Mouse (Mus musculus): Measurements from ENCODE around the gene Coa3.

DNA sequence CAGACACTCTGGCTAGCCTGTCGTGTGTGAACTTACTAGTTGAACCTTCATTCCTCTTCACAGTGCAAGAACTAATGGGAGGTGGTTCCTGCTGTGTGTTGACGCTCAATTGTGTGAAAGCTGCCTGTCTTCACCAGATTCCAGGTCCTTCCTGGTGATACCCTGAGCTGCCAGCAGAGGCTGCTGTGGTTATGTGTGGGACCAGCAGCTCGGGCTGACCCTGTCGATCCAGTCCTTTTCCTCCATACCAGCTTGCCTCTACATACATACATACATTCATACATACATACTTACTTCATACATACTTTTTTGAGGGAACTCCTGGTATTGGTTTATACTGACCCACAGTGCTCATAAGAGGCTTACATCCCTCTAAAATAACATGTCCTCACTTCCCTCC is 44.7 kb upstream of the Coa3 start:
- TF ChIP-seq CTCF (IDR thresholded peaks at IDR 0.05; ENCODE audit: low read depth, low read length) (peak; percentile 99), POLR2A (IDR thresholded peaks at IDR 0.05; ENCODE audit: extremely low read depth, insufficient read depth, low read length) (no peak)
